Mouse (Mus musculus) lung, postnatal 0 days (tissue): Measurements from ENCODE around the gene Edaradd. TPM values are rescaled to one million over a fixed set of nuclear protein-coding genes. Genes with fewer than 3 reads are reported as not detected.
A peak's percentile ranks its signal among the peaks of the same experiment; 100 is the strongest.

Experiments
- ATAC-seq: fragments of 200-750 bp; cut with Nextera tagmentation; 2 replicates; pipeline ENCODE4 v1.8.0; 2017; ENCODE audit warnings: moderate library complexity
- DNase-seq: peaks from one replicate; pipeline ENCODE4 v3.0.0-alpha.2; 2016; ENCODE audit warnings: low spot score
- H3K27ac ChIP-seq: fragments of 300-500 bp; sonication (generic); 2 replicates; pipeline ENCODE4 v1.5.1; 2014; ENCODE audit warnings: antibody characterized with exemption, mild to moderate bottlenecking, low read length, mixed read lengths
- H3K27me3 ChIP-seq: fragments of 300-500 bp; sonication (generic); replicated peaks from 2 replicates; pipeline ENCODE4 v1.6.1; 2014; ENCODE audit warnings: low read length, mixed read lengths; ENCODE audit not compliant: insufficient read depth
- H3K36me3 ChIP-seq: fragments of 300-500 bp; sonication (generic); 2 replicates; pipeline ENCODE4 v1.6.1; 2014; ENCODE audit warnings: low read length, mixed read lengths; ENCODE audit not compliant: insufficient read depth
- H3K4me1 ChIP-seq: fragments of 300-500 bp; sonication (generic); 2 replicates; pipeline ENCODE4 v1.6.1; 2014; ENCODE audit warnings: antibody characterized with exemption, low read depth, low read length, mixed read lengths; ENCODE audit not compliant: insufficient read depth
- H3K4me2 ChIP-seq: fragments of 300-500 bp; sonication (generic); replicated peaks from 2 replicates; pipeline ENCODE4 v1.6.1; 2014; ENCODE audit warnings: low read depth, mild to moderate bottlenecking, low read length, moderate library complexity, mixed read lengths
- H3K4me3 ChIP-seq: fragments of 300-500 bp; sonication (generic); 2 replicates; pipeline ENCODE4 v1.5.1; 2014; ENCODE audit warnings: low read depth, low read length
- H3K9ac ChIP-seq: fragments of 300-500 bp; sonication (generic); replicated peaks from 2 replicates; pipeline ENCODE4 v1.6.1; 2014; ENCODE audit warnings: low read depth, mild to moderate bottlenecking
- H3K9me3 ChIP-seq: fragments of 300-500 bp; sonication (generic); 2 replicates; pipeline ENCODE4 v1.6.1; 2016; ENCODE audit warnings: low read length, mixed read lengths
- CTCF ChIP-seq: IDR thresholded peaks from 2 replicates; pipeline ENCODE4 v1.5.1; 2016; ENCODE audit warnings: antibody characterized with exemption, mild to moderate bottlenecking
- EP300 ChIP-seq: IDR thresholded peaks from 2 replicates; pipeline ENCODE4 v1.6.1; 2016; ENCODE audit warnings: antibody characterized with exemption, mild to moderate bottlenecking, control low read depth
- WGBS: fragments of 180-500 bp; shearing (Covaris S2); extraction: QIAGEN DNeasy Blood & Tissue Kit; methylation state at CpG from one replicate; pipeline ENCODE4 v1.1.7; 2014; 5-methylcytosine and 5-hydroxymethylcytosine counted together
- polyA plus RNA-seq: library from polyadenylated mRNA; unstranded; fragments of >200 nt; fragmentation: Nextera tagmentation; extraction: Ambion mirVana; gene quantifications from 2 replicates; pipeline ENCODE4 v1.2.1, GENCODE M21; 2015

Edaradd gene
- polyA plus RNA-seq, 1 experiment from 2014 or later = 0.23 TPM

- WGBS = 80% methylated on average over 4 of the region's 4 CpGs
- Histone ChIP-seq H3K27ac (no peak overlapping the region), H3K4me1 (no peaks in the 10 kb centered on the region), H3K4me3 (no peak overlapping the region), H3K4me2 (no peak overlapping the region), H3K9me3 (no peaks in the 10 kb centered on the region), H3K9ac (no peak overlapping the region), H3K27me3 (no peaks in the 10 kb centered on the region), H3K36me3 (no peaks in the 10 kb centered on the region)
- TF ChIP-seq CTCF = no peak
- TF ChIP-seq EP300 = no peak
- DNase-seq (no peak), ATAC-seq (no peak)
Observed at GRCm38 (mm10) chr13:12525678-12526077, 5.4 kb upstream of the Edaradd start.

DNA sequence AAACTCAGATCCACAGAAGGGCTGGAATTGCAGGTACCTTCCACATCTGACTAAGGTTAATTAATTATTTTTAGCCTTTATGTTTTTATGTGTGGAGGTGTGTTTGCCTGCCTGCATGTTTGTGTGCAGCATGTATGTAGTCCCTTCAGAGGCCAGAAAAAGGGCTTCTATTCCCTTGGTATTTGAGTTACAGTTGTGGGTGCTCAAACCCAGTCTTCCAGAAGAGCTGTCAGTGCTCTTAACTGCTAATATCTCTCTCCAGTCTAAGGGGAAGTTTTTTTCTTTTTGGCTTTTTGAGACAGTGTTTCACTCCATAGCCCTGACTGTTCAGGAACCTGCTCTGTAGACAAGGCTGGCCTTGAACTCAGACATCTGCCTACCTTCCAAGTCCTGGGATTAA is 2.1 kb upstream of the Edaradd start:
- no peak overlapping the region for H3K4me3 ChIP-seq
- H3K4me1 ChIP-seq = no peaks in the 10 kb centered on the region
- H3K36me3 ChIP-seq = no peaks in the 10 kb centered on the region
- no peak for TF ChIP-seq CTCF
- no peak for TF ChIP-seq EP300
- ATAC-seq (no peak), DNase-seq (no peak)
- H3K4me2 ChIP-seq = no peak overlapping the region
- H3K27me3 ChIP-seq = no peaks in the 10 kb centered on the region
- H3K9ac ChIP-seq = no peak overlapping the region
- H3K9me3 ChIP-seq = no peaks in the 10 kb centered on the region
- no peak overlapping the region for H3K27ac ChIP-seq

GRCm38 (mm10) chr13:12519371-12519770 is 867 bp downstream of the Edaradd start:
- TF ChIP-seq CTCF (no peak), EP300 (no peak)
- ATAC-seq = no peak

DNA sequence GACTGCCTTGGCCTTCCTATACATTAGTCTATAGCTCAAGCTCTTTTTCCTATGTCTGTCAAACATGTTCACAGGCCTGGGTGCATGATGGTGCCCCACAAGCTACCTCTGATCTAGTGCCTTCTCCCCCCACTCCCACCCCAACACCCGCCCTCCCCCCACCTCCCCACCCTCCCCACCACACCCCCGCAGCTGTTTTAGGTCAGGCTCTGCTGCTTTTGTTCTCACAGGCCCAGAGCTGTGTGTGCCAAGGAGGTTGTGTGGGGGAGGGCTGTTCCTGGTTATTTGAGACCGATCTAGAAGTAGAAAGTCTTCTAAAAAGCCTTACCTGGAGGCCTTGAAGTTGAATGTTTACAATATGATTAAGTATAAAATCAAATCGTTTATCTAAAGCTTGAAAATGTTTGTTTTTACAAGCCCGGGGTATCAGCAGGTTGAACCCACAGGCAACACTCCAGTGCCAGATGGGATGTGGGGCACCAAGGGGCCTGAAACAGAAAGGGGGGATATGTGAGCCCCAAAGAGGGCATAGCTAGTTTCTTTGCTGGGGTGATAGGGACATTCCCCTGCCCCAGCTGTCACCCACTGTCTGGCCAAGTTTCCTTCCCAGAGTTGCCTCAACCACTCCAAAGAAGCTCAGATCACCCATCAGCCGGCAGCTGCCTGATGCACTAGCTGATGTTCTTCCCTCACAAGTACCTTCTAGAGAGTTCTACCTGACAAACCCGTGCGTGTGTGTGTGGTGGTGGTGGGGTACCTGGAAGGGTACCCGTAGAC is 8.9 kb downstream of the Edaradd start:
- ATAC-seq = no peak
- Histone ChIP-seq H3K4me3 (no peak overlapping the region), H3K27me3 (no peaks in the 10 kb centered on the region), H3K9me3 (no peaks in the 10 kb centered on the region), H3K27ac (no peak overlapping the region), H3K4me2 (no peak overlapping the region), H3K9ac (no peak overlapping the region), H3K4me1 (no peaks in the 10 kb centered on the region), H3K36me3 (no peaks in the 10 kb centered on the region)
- DNase-seq = no peak
- 46% methylated on average over 9 of the region's 9 CpGs for WGBS
- no peak for TF ChIP-seq EP300
- TF ChIP-seq CTCF = no peak

More at GRCm38 (mm10) chr13:12519371-12519770, 867 bp downstream of the Edaradd start:
- no peaks in the 10 kb centered on the region for H3K4me1 ChIP-seq
- no peaks in the 10 kb centered on the region for H3K36me3 ChIP-seq
- no peaks in the 10 kb centered on the region for H3K9me3 ChIP-seq
- H3K4me3 ChIP-seq = peak overlapping the region; percentile 50
- H3K27ac ChIP-seq = no peak overlapping the region
- no peaks in the 10 kb centered on the region for H3K27me3 ChIP-seq
- 3% methylated on average over 18 of the region's 18 CpGs for whole genome bisulfite sequencing
- H3K4me2 ChIP-seq = peak overlapping the region; percentile 96
- no peak for DNase-seq
- H3K9ac ChIP-seq = no peak overlapping the region

DNA sequence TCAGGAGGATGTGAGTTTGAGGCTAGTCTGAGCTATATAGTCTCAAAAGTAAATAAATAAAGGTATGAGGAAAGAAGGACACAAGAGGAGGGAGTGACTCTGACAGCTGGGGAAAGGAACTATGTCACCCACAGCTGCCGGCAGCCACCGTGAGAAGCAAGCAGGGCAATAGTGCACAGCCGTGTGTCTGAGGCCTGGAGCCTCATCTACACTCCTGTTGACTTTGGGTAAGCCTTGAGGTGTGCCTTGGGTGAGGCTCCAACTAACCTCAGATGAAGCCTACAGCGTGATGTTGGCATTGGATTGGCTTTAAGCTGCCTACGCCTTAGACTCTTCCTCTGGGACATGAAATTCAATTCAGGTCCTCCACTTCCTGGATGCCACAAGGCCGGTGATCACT is 10.2 kb downstream of the Edaradd start:
- H3K27ac ChIP-seq = no peak overlapping the region
- H3K27me3 ChIP-seq = no peaks in the 10 kb centered on the region
- TF ChIP-seq EP300 (no peak), CTCF (no peak)
- DNase-seq = no peak
- H3K9ac ChIP-seq = no peak overlapping the region
- no peaks in the 10 kb centered on the region for H3K4me1 ChIP-seq
- H3K9me3 ChIP-seq = no peaks in the 10 kb centered on the region
- no peak overlapping the region for H3K4me3 ChIP-seq
- WGBS = 66% methylated on average over 6 of the region's 6 CpGs
- no peak overlapping the region for H3K4me2 ChIP-seq
- H3K36me3 ChIP-seq = no peaks in the 10 kb centered on the region
- ATAC-seq = no peak

GRCm38 (mm10) chr13:12507426-12507825 is 12.8 kb downstream of the Edaradd start:
- TF ChIP-seq EP300 (no peak), CTCF (no peak)
- WGBS = 83% methylated on average over 6 of the region's 6 CpGs
- no peak overlapping the region for H3K4me3 ChIP-seq

GRCm38 (mm10) chr13:12505359-12505758 is 14.9 kb downstream of the Edaradd start:
- Histone ChIP-seq H3K9ac (no peak overlapping the region), H3K36me3 (no peaks in the 10 kb centered on the region), H3K27me3 (no peaks in the 10 kb centered on the region), H3K9me3 (no peaks in the 10 kb centered on the region), H3K27ac (no peak overlapping the region), H3K4me2 (no peak overlapping the region), H3K4me1 (no peaks in the 10 kb centered on the region), H3K4me3 (no peak overlapping the region)
- WGBS = 76% methylated on average over 3 of the region's 3 CpGs
- no peak for DNase-seq
- TF ChIP-seq EP300 (no peak), CTCF (no peak)
- no peak for ATAC-seq

More at GRCm38 (mm10) chr13:12507426-12507825, 12.8 kb downstream of the Edaradd start:
- H3K4me2 ChIP-seq = no peak overlapping the region
- H3K4me1 ChIP-seq = no peaks in the 10 kb centered on the region
- H3K27ac ChIP-seq = no peak overlapping the region
- no peak overlapping the region for H3K9ac ChIP-seq
- H3K9me3 ChIP-seq = no peaks in the 10 kb centered on the region
- DNase-seq (no peak), ATAC-seq (no peak)
- H3K36me3 ChIP-seq = no peaks in the 10 kb centered on the region
- H3K27me3 ChIP-seq = no peaks in the 10 kb centered on the region
